ENCODE assay signal across 17 mouse cellular contexts in genomic region chr4:123611241-123611640, GRCm38 (mm10).
"Had no signal": no experiment of that assay in that cellular context is flagged by ENCODE, and none has a peak within 500 bp of the region (broad histone marks: within the 10 kb centered on the region; RNA-seq: fewer than 3 reads in every experiment).

No protein-coding gene starts in this region.

- H3K4me2 ChIP-seq: kidney, embryonic 15.5 days; limb, embryonic 15.5 days; midbrain, embryonic 11.5 days; midbrain, embryonic 15.5 days; neural tube, embryonic 13.5 days had no signal

- DNase-seq: kidney, adult 2 months; kidney, postnatal 14 days; lung, postnatal 14 days; retina, postnatal 1 day; right cerebral cortex, postnatal 4 days; spleen, adult 18-20 months; thymus, adult 2 months; thymus, postnatal 25 days had no signal

- ATAC-seq: intestine, embryonic 16.5 days; midbrain, embryonic 15.5 days had no signal

- H3K27ac ChIP-seq: kidney, embryonic 15.5 days; left cerebral cortex, adult 2 months; liver, embryonic 14.5 days; midbrain, embryonic 15.5 days; neural tube, embryonic 13.5 days had no signal

- H3K36me3 ChIP-seq: kidney, embryonic 15.5 days; limb, embryonic 15.5 days; midbrain, embryonic 15.5 days; neural tube, embryonic 13.5 days had no signal

- H3K9ac ChIP-seq: kidney, embryonic 15.5 days; limb, embryonic 15.5 days; liver, embryonic 14.5 days; midbrain, embryonic 15.5 days; neural tube, embryonic 13.5 days had no signal

- H3K9me3 ChIP-seq: limb, embryonic 15.5 days; midbrain, embryonic 15.5 days had no signal

- H3K4me3 ChIP-seq: kidney, embryonic 15.5 days; left cerebral cortex, adult 2 months; limb, embryonic 15.5 days; megakaryocyte, embryonic 14.5 days; midbrain, embryonic 15.5 days; neural tube, embryonic 13.5 days had no signal

- H3K27me3 ChIP-seq: kidney, embryonic 15.5 days; limb, embryonic 15.5 days; midbrain, embryonic 15.5 days; neural tube, embryonic 13.5 days had no signal
